Mouse (Mus musculus): ENCODE measurements at regions not wholly inside any gene's neighbourhood (a gene's known extent, or its start where the extent isn't known, plus 50 kb on each side); places are given as distances from the start of the nearest gene placed in this dataset.
A peak's percentile ranks its signal among the peaks of the same experiment; 100 is the strongest.
"Not testable (repeated sequence)": the region's sequence is repeated elsewhere in the genome, so short reads cannot be mapped to it uniquely, and the experiment has no call there.

GRCm38 (mm10) chr15:8856419-8857084 is 111.2 kb upstream of the Ranbp3l start:
- Histone ChIP-seq H3K4me1 (peaks cover 6% of the 10 kb centered on the region; the same call in 1 of the 2 replicates), H3K9me3 (replicated peaks) (0 out of 2 replicates have a peak, but pooled peaks cover 9% of the 10 kb centered on the region), H3K9ac (no peak overlapping the region), H3K36me3 (no peaks in the 10 kb centered on the region), H3K4me3 (no peak overlapping the region), H3K27me3 (no peaks in the 10 kb centered on the region), H3K27ac (no peak overlapping the region), H3K4me2 (replicated peaks) (no peak overlapping the region)
- ATAC-seq (ENCODE audit: low FRiP score): 0 out of 2 replicates have a peak, but pooled peaks have one; percentile 13
- WGBS: 49% methylated on average over 11 of the region's 11 CpGs

- Histone ChIP-seq H3K4me2 (replicated peaks) (no peak overlapping the region), H3K36me3 (no peaks in the 10 kb centered on the region), H3K9ac (no peak overlapping the region), H3K4me3 (no peak overlapping the region), H3K27me3 (no peaks in the 10 kb centered on the region), H3K9me3 (replicated peaks) (0 out of 2 replicates have a peak, but pooled peaks cover 13% of the 10 kb centered on the region), H3K4me1 (peaks cover 6% of the 10 kb centered on the region; the same call in 1 of the 2 replicates), H3K27ac (no peak overlapping the region)
- no peak for ATAC-seq (ENCODE audit: low FRiP score)
- 94% methylated on average over 3 of the region's 3 CpGs for WGBS
Observed at GRCm38 (mm10) chr15:8855511-8855910, 112.2 kb upstream of the Ranbp3l start.

- ATAC-seq (ENCODE audit: low FRiP score): no peak
- WGBS: 75% methylated on average over 7 of the region's 7 CpGs
Observed at GRCm38 (mm10) chr15:8854336-8854735, 113.4 kb upstream of the Ranbp3l start.

DNA sequence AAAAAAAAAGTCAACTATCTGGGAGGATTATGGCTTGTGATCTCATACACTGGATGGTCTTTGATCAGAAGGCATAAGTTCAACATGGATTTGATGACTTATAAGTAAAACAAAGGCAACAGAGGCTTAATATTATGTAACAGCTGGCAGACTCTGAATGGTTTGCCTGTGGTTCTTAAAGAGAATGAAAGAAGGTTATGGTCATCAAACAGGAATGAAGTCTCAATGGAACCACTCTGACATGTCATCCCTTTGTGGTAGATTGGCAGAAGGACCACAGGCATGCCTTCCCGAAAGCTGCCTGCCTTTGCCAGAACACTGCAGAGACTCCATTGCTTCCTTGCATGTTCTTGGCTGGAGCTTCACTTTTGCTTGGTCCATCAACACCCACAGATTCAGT is 116.8 kb upstream of the Ranbp3l start:
- Histone ChIP-seq H3K4me3 (no peak overlapping the region), H3K4me1 (no peaks in the 10 kb centered on the region), H3K36me3 (no peaks in the 10 kb centered on the region), H3K9me3 (replicated peaks) (0 out of 2 replicates have a peak, but pooled peaks cover 9% of the 10 kb centered on the region), H3K9ac (no peak overlapping the region), H3K27ac (no peak overlapping the region), H3K4me2 (replicated peaks) (no peak overlapping the region), H3K27me3 (no peaks in the 10 kb centered on the region)
- no peak for ATAC-seq (ENCODE audit: low FRiP score)
- 96% methylated on average over 1 of the region's 1 CpGs for WGBS

More at GRCm38 (mm10) chr15:8854336-8854735, 113.4 kb upstream of the Ranbp3l start:
- H3K27me3 ChIP-seq: no peaks in the 10 kb centered on the region
- H3K4me3 ChIP-seq: no peak overlapping the region
- no peak overlapping the region for H3K9ac ChIP-seq
- 0 out of 2 replicates have a peak, but pooled peaks cover 9% of the 10 kb centered on the region for H3K9me3 ChIP-seq (replicated peaks)
- H3K4me2 ChIP-seq (replicated peaks): no peak overlapping the region
- H3K27ac ChIP-seq: no peak overlapping the region
- H3K4me1 ChIP-seq: peaks cover 6% of the 10 kb centered on the region; the same call in 1 of the 2 replicates
- no peaks in the 10 kb centered on the region for H3K36me3 ChIP-seq

GRCm38 (mm10) chr15:8849413-8849812 is 118.3 kb upstream of the Ranbp3l start:
- H3K9me3 ChIP-seq (replicated peaks): 0 out of 2 replicates have a peak, but pooled peaks cover 4% of the 10 kb centered on the region
- 72% methylated on average over 5 of the region's 5 CpGs for WGBS

DNA sequence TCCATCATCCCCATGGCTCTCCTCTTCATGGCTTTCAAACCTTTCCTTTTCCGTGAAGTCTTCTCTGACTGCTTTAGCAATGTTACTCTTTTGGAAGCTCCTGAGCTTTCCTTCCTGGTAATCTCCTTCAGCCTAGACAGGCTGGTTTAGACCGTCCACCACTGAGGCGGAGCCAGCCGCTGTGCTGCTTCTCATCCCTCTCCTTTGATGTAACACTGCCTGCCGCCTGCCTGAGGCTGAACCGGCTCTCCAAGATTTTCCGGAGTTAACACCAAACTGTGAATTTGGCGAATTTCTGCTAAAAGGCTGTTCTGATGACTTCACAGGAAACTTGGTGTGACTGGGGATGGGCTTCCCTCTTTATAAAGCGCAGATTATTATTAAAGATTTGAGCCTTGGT is 125.6 kb upstream of the Ranbp3l start:
- H3K9me3 ChIP-seq (replicated peaks): no peaks in the 10 kb centered on the region; the same call in 1 of the 2 replicates
- 54% methylated on average over 9 of the region's 9 CpGs for WGBS
- H3K27me3 ChIP-seq: no peaks in the 10 kb centered on the region
- no peak overlapping the region for H3K27ac ChIP-seq
- H3K9ac ChIP-seq: no peak overlapping the region
- H3K4me2 ChIP-seq (replicated peaks): no peak overlapping the region
- H3K4me1 ChIP-seq: no peaks in the 10 kb centered on the region
- ATAC-seq (ENCODE audit: low FRiP score): no peak
- no peak overlapping the region for H3K4me3 ChIP-seq
- no peaks in the 10 kb centered on the region for H3K36me3 ChIP-seq

More at GRCm38 (mm10) chr15:8849413-8849812, 118.3 kb upstream of the Ranbp3l start:
- Histone ChIP-seq H3K27me3 (no peaks in the 10 kb centered on the region), H3K36me3 (no peaks in the 10 kb centered on the region), H3K4me1 (no peaks in the 10 kb centered on the region), H3K4me3 (no peak overlapping the region), H3K27ac (no peak overlapping the region), H3K4me2 (replicated peaks) (no peak overlapping the region), H3K9ac (no peak overlapping the region)
- ATAC-seq (ENCODE audit: low FRiP score): no peak

DNA sequence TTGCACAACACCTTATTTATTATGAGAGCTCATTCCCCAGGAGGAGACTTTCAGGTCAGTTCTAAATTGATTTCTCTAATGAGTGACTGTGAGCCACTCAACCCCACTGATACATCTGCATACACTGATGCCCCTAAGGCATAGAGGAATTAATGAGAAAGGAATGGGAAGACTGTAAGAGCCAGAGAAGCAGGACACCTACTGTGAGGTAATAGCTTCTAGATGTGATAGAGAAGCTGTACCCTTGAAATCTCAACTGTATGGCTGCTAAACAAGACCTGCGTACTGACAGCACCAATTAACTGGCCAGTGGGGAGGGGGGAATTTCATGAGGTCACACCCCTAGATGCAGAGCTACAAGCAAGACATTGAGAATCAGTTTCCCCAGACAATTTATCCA is 128.3 kb upstream of the Ranbp3l start:
- H3K36me3 ChIP-seq: no peaks in the 10 kb centered on the region
- peak; percentile 81 for ATAC-seq (ENCODE audit: low FRiP score)
- H3K9me3 ChIP-seq (replicated peaks): no peaks in the 10 kb centered on the region; the same call in 1 of the 2 replicates

GRCm38 (mm10) chr15:8834151-8834550 is 123.6 kb upstream of the Slc1a3 start:
- no peak overlapping the region for H3K27ac ChIP-seq
- peaks cover 5% of the 10 kb centered on the region; the same call in 1 of the 2 replicates for H3K4me1 ChIP-seq
- no peak overlapping the region for H3K9ac ChIP-seq
- H3K9me3 ChIP-seq (replicated peaks): no peaks in the 10 kb centered on the region
- no peak overlapping the region for H3K4me3 ChIP-seq
- WGBS: 79% methylated on average over 4 of the region's 4 CpGs
- no peaks in the 10 kb centered on the region for H3K27me3 ChIP-seq
- ATAC-seq (ENCODE audit: low FRiP score): no peak
- H3K36me3 ChIP-seq: no peaks in the 10 kb centered on the region
- H3K4me2 ChIP-seq (replicated peaks): no peak overlapping the region

More for the DNA sequence above, 128.3 kb upstream of the Ranbp3l start:
- Histone ChIP-seq H3K4me2 (replicated peaks) (no peak overlapping the region), H3K27ac (no peak overlapping the region), H3K27me3 (no peaks in the 10 kb centered on the region), H3K4me1 (no peaks in the 10 kb centered on the region), H3K4me3 (no peak overlapping the region), H3K9ac (no peak overlapping the region)
- 56% methylated on average over 1 of the region's 1 CpGs for WGBS

- Histone ChIP-seq H3K4me2 (replicated peaks) (no peak overlapping the region), H3K27ac (no peak overlapping the region), H3K27me3 (no peaks in the 10 kb centered on the region), H3K9ac (no peak overlapping the region), H3K4me3 (no peak overlapping the region), H3K9me3 (replicated peaks) (no peaks in the 10 kb centered on the region), H3K4me1 (peaks cover 5% of the 10 kb centered on the region; the same call in 1 of the 2 replicates), H3K36me3 (no peaks in the 10 kb centered on the region)
- WGBS: 67% methylated on average over 1 of the region's 1 CpGs
- no peak for ATAC-seq (ENCODE audit: low FRiP score)
Observed at GRCm38 (mm10) chr15:8832970-8833369, 122.4 kb upstream of the Slc1a3 start.

DNA sequence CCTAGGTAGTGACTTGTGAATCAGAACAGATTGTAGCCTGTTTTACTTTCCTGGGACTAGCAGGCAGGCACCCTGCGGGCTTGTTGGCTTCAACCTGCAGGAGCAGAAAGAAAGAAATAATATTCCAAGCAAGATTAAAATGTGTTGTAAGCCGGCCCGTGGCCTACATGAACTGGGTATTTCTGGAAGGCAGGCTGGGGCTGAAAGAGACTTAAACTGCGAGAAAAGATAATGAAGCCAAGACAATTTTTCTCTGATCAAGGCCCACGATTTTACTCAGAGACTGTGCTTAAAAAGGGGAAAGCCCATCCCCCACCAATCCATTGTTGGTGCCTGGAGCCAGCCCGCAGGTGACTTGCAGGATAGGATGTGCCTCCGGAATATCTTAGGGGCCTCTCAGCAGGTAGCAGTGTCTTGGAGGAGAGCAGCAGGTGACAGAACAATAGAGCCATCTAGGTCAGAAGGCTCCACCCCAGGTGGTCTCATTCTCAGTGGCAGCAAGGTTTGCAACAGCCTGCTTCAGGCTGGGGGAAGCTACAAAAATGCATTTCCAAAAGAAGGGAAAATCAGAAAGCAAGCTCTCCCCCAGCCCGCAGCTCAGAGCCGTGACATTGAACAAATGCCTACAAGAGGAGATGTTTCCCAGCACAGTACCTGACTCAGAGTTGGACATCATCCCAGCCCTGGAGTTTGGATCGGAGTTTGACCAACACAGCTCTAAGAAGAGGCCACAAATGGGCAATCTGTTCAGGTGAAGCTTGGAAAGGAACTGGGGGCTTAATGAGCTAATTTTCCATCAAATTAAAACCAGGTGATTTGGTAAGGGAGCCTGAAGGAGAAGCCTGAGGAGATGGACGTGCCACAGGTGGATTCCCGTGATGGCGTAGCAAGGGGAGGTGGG is 121.4 kb upstream of the Slc1a3 start:
- ATAC-seq (ENCODE audit: low FRiP score): no peak
- H3K9me3 ChIP-seq (replicated peaks): no peaks in the 10 kb centered on the region
- H3K4me3 ChIP-seq: no peak overlapping the region
- H3K27ac ChIP-seq: no peak overlapping the region
- WGBS: 35% methylated on average over 13 of the region's 13 CpGs
- no peak overlapping the region for H3K4me2 ChIP-seq (replicated peaks)
- H3K27me3 ChIP-seq: no peaks in the 10 kb centered on the region
- no peaks in the 10 kb centered on the region for H3K36me3 ChIP-seq
- H3K9ac ChIP-seq: no peak overlapping the region
- H3K4me1 ChIP-seq: peaks cover 5% of the 10 kb centered on the region; the same call in 1 of the 2 replicates

DNA sequence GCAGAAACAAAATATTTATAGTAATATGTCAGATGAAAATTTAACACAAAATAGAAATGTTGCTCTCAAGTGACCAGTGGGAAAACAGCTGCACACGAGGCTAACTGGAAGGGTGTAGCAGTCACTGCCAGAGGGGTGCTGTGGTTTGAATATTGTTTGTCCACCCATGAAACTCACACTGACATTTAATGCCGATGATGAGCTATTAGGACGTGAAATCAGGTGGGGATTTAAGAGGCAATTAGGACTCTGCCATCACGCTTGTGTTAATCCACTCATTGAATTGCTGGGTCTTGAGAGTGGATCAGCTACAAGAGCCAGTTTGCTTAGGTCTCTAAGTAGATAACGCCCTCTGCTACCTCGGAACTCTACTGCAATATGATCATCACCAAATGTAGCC is 114.3 kb upstream of the Slc1a3 start:
- 87% methylated on average over 6 of the region's 6 CpGs for WGBS
- no peaks in the 10 kb centered on the region for H3K36me3 ChIP-seq
- H3K9me3 ChIP-seq (replicated peaks): 0 out of 2 replicates have a peak, but pooled peaks cover 6% of the 10 kb centered on the region
- no peak for ATAC-seq (ENCODE audit: low FRiP score)
- H3K27me3 ChIP-seq: no peaks in the 10 kb centered on the region
- H3K4me2 ChIP-seq (replicated peaks): no peak overlapping the region
- H3K4me3 ChIP-seq: no peak overlapping the region
- no peak overlapping the region for H3K9ac ChIP-seq
- no peak overlapping the region for H3K27ac ChIP-seq
- H3K4me1 ChIP-seq: no peaks in the 10 kb centered on the region

DNA sequence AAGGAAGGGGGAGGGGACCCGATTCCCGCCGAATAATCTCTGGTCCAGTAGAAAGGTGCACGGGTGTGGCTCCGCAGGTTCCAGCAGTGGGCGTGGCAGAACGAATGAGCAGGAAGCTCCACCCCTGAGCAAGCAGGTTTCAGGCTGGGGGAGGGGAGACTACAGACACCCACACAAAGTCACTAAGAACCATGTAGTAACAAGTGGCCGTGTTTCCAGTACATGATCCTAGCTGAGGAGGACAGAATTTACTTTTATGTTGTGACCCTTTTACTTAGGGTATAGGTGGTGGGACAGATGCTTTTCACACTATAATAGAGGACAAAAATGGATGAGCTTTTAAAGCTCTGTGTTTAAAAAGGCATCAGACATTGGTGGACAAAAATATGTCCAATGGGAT is 112.2 kb upstream of the Slc1a3 start:
- WGBS: 95% methylated on average over 3 of the region's 8 CpGs
- not testable (repeated sequence) for H3K4me1 ChIP-seq; H3K27ac ChIP-seq; H3K27me3 ChIP-seq; H3K9ac ChIP-seq; H3K4me2 ChIP-seq (replicated peaks); H3K9me3 ChIP-seq (replicated peaks); H3K36me3 ChIP-seq; H3K4me3 ChIP-seq; ATAC-seq (ENCODE audit: low FRiP score)

Measured in hindbrain, embryonic 12.5 days (tissue).